Mouse (Mus musculus): ENCODE measurements around the gene Castor2. TPM values are rescaled to one million over a fixed set of nuclear protein-coding genes. Genes with fewer than 3 reads are reported as not detected.

Gene Castor2
- total RNA-seq, 4 experiments from 2014 or later, result 41.7 to 54.5 (median 50.6) TPM

GRCm38 (mm10) chr5:134101883-134102282 lies 2.4 kb downstream of the Castor2 start:
- DNase-seq (ENCODE audit: low spot score in 2 of 2), result peak; percentile 22 to 26

GRCm38 (mm10) chr5:134102720-134103119 lies 3.2 kb downstream of the Castor2 start:
- no peak for DNase-seq (ENCODE audit: low spot score in 2 of 2)

- no peak for DNase-seq (ENCODE audit: low spot score in 2 of 2)
Measured at GRCm38 (mm10) chr5:134105829-134106228, 6.3 kb downstream of the Castor2 start.

- DNase-seq (ENCODE audit: low spot score in 2 of 2), result peak; percentile 66 to 73
Measured at GRCm38 (mm10) chr5:134114981-134115380, 15.5 kb downstream of the Castor2 start.

- DNase-seq (ENCODE audit: low spot score in 2 of 2), result no peak
Measured at GRCm38 (mm10) chr5:134115639-134116259, 16.2 kb downstream of the Castor2 start.

GRCm38 (mm10) chr5:134118798-134119407 lies 19.4 kb downstream of the Castor2 start:
- no peak for DNase-seq (ENCODE audit: low spot score in 2 of 2)

GRCm38 (mm10) chr5:134119481-134120120 lies 20.1 kb downstream of the Castor2 start:
- DNase-seq (ENCODE audit: low spot score in 2 of 2), result peak; percentile 80 to 88

GRCm38 (mm10) chr5:134120135-134120534 lies 20.6 kb downstream of the Castor2 start:
- no peak for DNase-seq (ENCODE audit: low spot score in 2 of 2)

- DNase-seq (ENCODE audit: low spot score in 2 of 2), result peak in 1 of 2 experiments; percentile 18
Measured at GRCm38 (mm10) chr5:134121138-134121892, 21.8 kb downstream of the Castor2 start.

GRCm38 (mm10) chr5:134121893-134122259 lies 22.4 kb downstream of the Castor2 start:
- DNase-seq (ENCODE audit: low spot score in 2 of 2), result no peak

GRCm38 (mm10) chr5:134123846-134124245 lies 24.3 kb downstream of the Castor2 start:
- DNase-seq (ENCODE audit: low spot score in 2 of 2), result peak; percentile 69 to 81

- no peak for DNase-seq (ENCODE audit: low spot score in 2 of 2)
Measured at GRCm38 (mm10) chr5:134126232-134126631, 26.7 kb downstream of the Castor2 start.

- DNase-seq (ENCODE audit: low spot score in 2 of 2), result no peak
Measured at GRCm38 (mm10) chr5:134131586-134131985, 32.1 kb downstream of the Castor2 start.

GRCm38 (mm10) chr5:134136022-134136421 lies 36.5 kb downstream of the Castor2 start:
- DNase-seq (ENCODE audit: low spot score in 2 of 2), result no peak

- no peak for DNase-seq (ENCODE audit: low spot score in 2 of 2)
Measured at GRCm38 (mm10) chr5:134137933-134138332, 38.4 kb downstream of the Castor2 start.

GRCm38 (mm10) chr5:134139429-134139828 lies 39.9 kb downstream of the Castor2 start:
- DNase-seq (ENCODE audit: low spot score in 2 of 2), result no peak

GRCm38 (mm10) chr5:134141236-134141635 lies 41.7 kb downstream of the Castor2 start:
- no peak for DNase-seq (ENCODE audit: low spot score in 2 of 2)

- no peak for DNase-seq (ENCODE audit: low spot score in 2 of 2)
Measured at GRCm38 (mm10) chr5:134142381-134142780, 42.9 kb downstream of the Castor2 start.

- DNase-seq (ENCODE audit: low spot score in 2 of 2), result no peak
Measured at GRCm38 (mm10) chr5:134144986-134145385, 45.5 kb downstream of the Castor2 start.

- DNase-seq (ENCODE audit: low spot score in 2 of 2), result no peak
Measured at GRCm38 (mm10) chr5:134147194-134147753, 47.8 kb downstream of the Castor2 start.

GRCm38 (mm10) chr5:134148153-134148552 lies 48.6 kb downstream of the Castor2 start:
- DNase-seq (ENCODE audit: low spot score in 2 of 2), result peak in 1 of 2 experiments; percentile 23

GRCm38 (mm10) chr5:134151895-134152294 lies 52.4 kb downstream of the Castor2 start:
- no peak for DNase-seq (ENCODE audit: low spot score in 2 of 2)
